Mouse (Mus musculus): ENCODE data around the gene Bdp1. TPM values are rescaled to one million over a fixed set of nuclear protein-coding genes. Genes with fewer than 3 reads are reported as not detected.
"Not testable (repeated sequence)": the region's sequence is repeated elsewhere in the genome, so short reads cannot be mapped to it uniquely, and the experiment has no call there.

Gene Bdp1
- polyA plus RNA-seq, 1 experiment: 4.8 TPM

DNA sequence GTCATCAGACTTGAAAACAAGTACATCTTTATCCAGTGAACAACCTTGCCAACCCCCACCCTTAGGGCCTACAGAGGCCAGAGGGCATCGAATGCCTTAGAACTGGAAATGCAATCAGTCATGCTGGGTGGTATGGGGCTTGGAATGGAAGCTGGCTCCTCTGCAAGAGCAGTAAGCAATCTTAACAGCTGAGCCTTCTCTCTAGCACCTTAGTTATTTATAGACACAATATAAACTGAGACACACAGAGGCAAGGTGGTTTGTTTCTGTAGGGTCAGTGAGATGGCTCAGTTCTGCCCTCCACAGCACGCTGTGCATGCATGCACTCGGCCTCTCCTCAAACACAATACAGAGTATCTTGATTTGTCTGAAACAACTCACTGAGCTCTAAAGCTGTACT is 39.9 kb downstream of the Bdp1 start:
- Histone ChIP-seq H3K4me3 (ENCODE audit: control insufficient read depth, insufficient read depth, low read length) (no peak overlapping the region), H3K27me3 (ENCODE audit: control insufficient read depth, insufficient read depth, low read length) (no peaks in the 10 kb centered on the region), H3K4me1 (replicated peaks; ENCODE audit: control insufficient read depth, insufficient read depth, low read length) (no peaks in the 10 kb centered on the region), H3K36me3 (ENCODE audit: control insufficient read depth, insufficient read depth, low read length) (peaks cover 69% of the 10 kb centered on the region), H3K27ac (ENCODE audit: control insufficient read depth, insufficient read depth, low read length) (no peak overlapping the region)
- WGBS: over 99% methylated on average over 3 of the region's 3 CpGs
- no peak for DNase-seq
- TF ChIP-seq CTCF (IDR thresholded peaks at IDR 0.05; ENCODE audit: borderline replicate concordance, control insufficient read depth, extremely low read depth, insufficient read depth, low read length, poor library complexity) (no peak), POLR2A (IDR thresholded peaks at IDR 0.05; ENCODE audit: control insufficient read depth, extremely low read depth, insufficient read depth, low read length, poor library complexity) (no peak)

DNA sequence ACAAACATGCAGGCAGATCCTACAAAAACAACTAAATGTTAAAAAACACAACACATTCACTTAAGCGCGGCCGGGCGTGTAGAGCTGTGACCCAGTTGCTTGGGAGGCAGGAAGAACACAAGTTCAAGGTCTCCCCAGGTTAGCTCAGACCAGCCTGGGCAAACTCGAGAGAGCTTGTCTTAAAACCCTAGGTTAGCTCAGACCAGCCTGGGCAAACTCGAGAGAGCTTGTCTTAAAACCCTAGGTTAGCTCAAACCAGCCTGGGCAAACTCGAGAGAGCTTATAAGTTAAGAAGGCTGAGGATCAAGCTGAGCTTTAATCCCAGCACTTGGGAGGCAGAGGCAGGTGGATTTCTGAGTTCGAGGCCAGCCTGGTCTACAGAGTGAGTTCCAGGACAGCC is 46.1 kb downstream of the Bdp1 start:
- not testable (repeated sequence) for H3K27me3 ChIP-seq (ENCODE audit: control insufficient read depth, insufficient read depth, low read length); H3K4me1 ChIP-seq (replicated peaks; ENCODE audit: control insufficient read depth, insufficient read depth, low read length); H3K27ac ChIP-seq (ENCODE audit: control insufficient read depth, insufficient read depth, low read length); H3K4me3 ChIP-seq (ENCODE audit: control insufficient read depth, insufficient read depth, low read length)
- H3K36me3 ChIP-seq (ENCODE audit: control insufficient read depth, insufficient read depth, low read length): peaks cover 77% of the 10 kb centered on the region
- peak; percentile 2 for DNase-seq
- WGBS: 98% methylated on average over 8 of the region's 8 CpGs

DNA sequence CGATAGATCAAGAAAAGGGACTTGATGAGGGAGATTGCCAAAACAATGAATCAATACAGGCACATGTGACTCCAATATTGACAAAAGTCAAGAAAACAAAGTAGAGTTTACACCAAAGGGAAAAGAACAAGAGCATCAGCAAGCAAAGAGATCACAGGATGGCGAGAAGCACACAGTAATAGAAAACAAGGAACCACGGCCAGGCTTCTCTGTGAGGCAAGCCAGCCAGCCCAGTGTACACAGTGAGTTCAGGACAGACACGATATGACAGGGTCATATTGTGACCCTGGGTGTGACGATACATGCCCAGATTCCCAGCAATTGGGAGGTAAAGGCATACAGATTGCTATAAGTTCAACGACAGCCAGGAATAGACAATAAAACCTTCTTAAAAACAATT is 77.9 kb downstream of the Bdp1 start:
- peaks cover 68% of the 10 kb centered on the region for H3K36me3 ChIP-seq (ENCODE audit: control insufficient read depth, insufficient read depth, low read length)
- 98% methylated on average over 6 of the region's 6 CpGs for WGBS
- no peaks in the 10 kb centered on the region for H3K27me3 ChIP-seq (ENCODE audit: control insufficient read depth, insufficient read depth, low read length)
- no peak for DNase-seq
- H3K4me1 ChIP-seq (replicated peaks; ENCODE audit: control insufficient read depth, insufficient read depth, low read length): no peaks in the 10 kb centered on the region
- no peak overlapping the region for H3K27ac ChIP-seq (ENCODE audit: control insufficient read depth, insufficient read depth, low read length)
- TF ChIP-seq CTCF (IDR thresholded peaks at IDR 0.05; ENCODE audit: borderline replicate concordance, control insufficient read depth, extremely low read depth, insufficient read depth, low read length, poor library complexity) (no peak), POLR2A (IDR thresholded peaks at IDR 0.05; ENCODE audit: control insufficient read depth, extremely low read depth, insufficient read depth, low read length, poor library complexity) (no peak)
- no peak overlapping the region for H3K4me3 ChIP-seq (ENCODE audit: control insufficient read depth, insufficient read depth, low read length)

DNA sequence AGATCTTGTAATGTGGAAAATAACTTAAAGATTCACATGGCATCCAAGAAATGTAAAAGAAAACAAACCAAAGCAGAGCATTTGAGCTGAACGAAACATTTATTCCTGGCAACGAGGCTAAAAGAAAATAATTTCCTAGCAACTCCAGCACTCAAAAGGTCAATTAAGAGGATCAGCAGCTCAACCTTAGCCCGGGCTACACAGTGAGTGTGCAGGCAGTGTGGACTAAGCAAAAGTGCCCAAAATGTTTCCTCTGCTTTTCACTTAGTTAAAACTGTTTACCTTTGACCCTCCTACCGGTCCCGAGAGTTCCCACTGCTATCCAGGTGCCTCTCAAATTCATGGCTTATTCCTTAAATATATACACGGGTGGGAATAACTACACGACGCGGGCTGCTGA is 87.0 kb downstream of the Bdp1 start:
- H3K4me1 ChIP-seq (replicated peaks; ENCODE audit: control insufficient read depth, insufficient read depth, low read length): no peaks in the 10 kb centered on the region
- H3K36me3 ChIP-seq (ENCODE audit: control insufficient read depth, insufficient read depth, low read length): peaks cover 10% of the 10 kb centered on the region
- H3K27me3 ChIP-seq (ENCODE audit: control insufficient read depth, insufficient read depth, low read length): no peaks in the 10 kb centered on the region
- no peak overlapping the region for H3K27ac ChIP-seq (ENCODE audit: control insufficient read depth, insufficient read depth, low read length)
- no peak overlapping the region for H3K4me3 ChIP-seq (ENCODE audit: control insufficient read depth, insufficient read depth, low read length)
- 97% methylated on average over 9 of the region's 9 CpGs for WGBS
- DNase-seq: no peak
- no peak for TF ChIP-seq POLR2A (IDR thresholded peaks at IDR 0.05; ENCODE audit: control insufficient read depth, extremely low read depth, insufficient read depth, low read length, poor library complexity)
- no peak for TF ChIP-seq CTCF (IDR thresholded peaks at IDR 0.05; ENCODE audit: borderline replicate concordance, control insufficient read depth, extremely low read depth, insufficient read depth, low read length, poor library complexity)

GRCm38 (mm10) chr13:100015937-100016336 is 87.9 kb downstream of the Bdp1 start:
- no peaks in the 10 kb centered on the region for H3K4me1 ChIP-seq (replicated peaks; ENCODE audit: control insufficient read depth, insufficient read depth, low read length)

GRCm38 (mm10) chr13:100014906-100015895 is 88.7 kb downstream of the Bdp1 start, which contains the start of gene Mccc2:
Mccc2 (minus strand) TSS chr13:100015639.
- TF ChIP-seq CTCF (IDR thresholded peaks at IDR 0.05; ENCODE audit: borderline replicate concordance, control insufficient read depth, extremely low read depth, insufficient read depth, low read length, poor library complexity) (peak; percentile 47; the same call in 1 of the 2 replicates), POLR2A (IDR thresholded peaks at IDR 0.05; ENCODE audit: control insufficient read depth, extremely low read depth, insufficient read depth, low read length, poor library complexity) (no peak)
- peak; percentile 62 for DNase-seq
- no peaks in the 10 kb centered on the region for H3K27me3 ChIP-seq (ENCODE audit: control insufficient read depth, insufficient read depth, low read length)
- H3K4me1 ChIP-seq (replicated peaks; ENCODE audit: control insufficient read depth, insufficient read depth, low read length): no peaks in the 10 kb centered on the region
- H3K36me3 ChIP-seq (ENCODE audit: control insufficient read depth, insufficient read depth, low read length): peaks cover 3% of the 10 kb centered on the region
- peak within 1 kb of the TSS; percentile 58 for H3K4me3 ChIP-seq (ENCODE audit: control insufficient read depth, insufficient read depth, low read length)
- H3K27ac ChIP-seq (ENCODE audit: control insufficient read depth, insufficient read depth, low read length): no peak within 1 kb of the TSS
- WGBS: 5% methylated on average over 47 of the region's 47 CpGs

More at GRCm38 (mm10) chr13:100015937-100016336, 87.9 kb downstream of the Bdp1 start:
- 11% methylated on average over 8 of the region's 8 CpGs for WGBS
- Histone ChIP-seq H3K4me3 (ENCODE audit: control insufficient read depth, insufficient read depth, low read length) (peak overlapping the region; percentile 58), H3K27me3 (ENCODE audit: control insufficient read depth, insufficient read depth, low read length) (no peaks in the 10 kb centered on the region), H3K27ac (ENCODE audit: control insufficient read depth, insufficient read depth, low read length) (no peak overlapping the region), H3K36me3 (ENCODE audit: control insufficient read depth, insufficient read depth, low read length) (peaks cover 7% of the 10 kb centered on the region)
- no peak for DNase-seq
- TF ChIP-seq CTCF (IDR thresholded peaks at IDR 0.05; ENCODE audit: borderline replicate concordance, control insufficient read depth, extremely low read depth, insufficient read depth, low read length, poor library complexity) (no peak), POLR2A (IDR thresholded peaks at IDR 0.05; ENCODE audit: control insufficient read depth, extremely low read depth, insufficient read depth, low read length, poor library complexity) (no peak)
